Mouse (Mus musculus): ENCODE results near the gene Kdm1b.

The Kdm1b gene

GRCm38 (mm10) chr13:47043030-47043680, at the start of gene Kdm1b:
Kdm1b (plus strand) TSS chr13:47043499.
- DNase-seq (ENCODE audit: low spot score), result peak; percentile 100

GRCm38 (mm10) chr13:46997355-46997754, 45.9 kb upstream of the Kdm1b start:
- DNase-seq (ENCODE audit: low spot score), result no peak

- no peak for DNase-seq (ENCODE audit: low spot score)
Measured at GRCm38 (mm10) chr13:46999498-46999897, 43.8 kb upstream of the Kdm1b start.

- no peak for DNase-seq (ENCODE audit: low spot score)
Measured at GRCm38 (mm10) chr13:47001590-47001989, 41.7 kb upstream of the Kdm1b start.

GRCm38 (mm10) chr13:47013740-47014139, 29.6 kb upstream of the Kdm1b start:
- no peak for DNase-seq (ENCODE audit: low spot score)

- peak; percentile 73 for DNase-seq (ENCODE audit: low spot score)
Measured at GRCm38 (mm10) chr13:47014334-47015194, 28.7 kb upstream of the Kdm1b start, which contains the start of gene Nhlrc1. Nhlrc1 (minus strand) TSS chr13:47014850.

- no peak for DNase-seq (ENCODE audit: low spot score)
Measured at GRCm38 (mm10) chr13:47015195-47015501, 28.2 kb upstream of the Kdm1b start.

GRCm38 (mm10) chr13:47017259-47017658, 26.0 kb upstream of the Kdm1b start:
- DNase-seq (ENCODE audit: low spot score), result peak; percentile 22

GRCm38 (mm10) chr13:47019774-47020173, 23.5 kb upstream of the Kdm1b start:
- no peak for DNase-seq (ENCODE audit: low spot score)

GRCm38 (mm10) chr13:47020798-47021197, 22.5 kb upstream of the Kdm1b start:
- no peak for DNase-seq (ENCODE audit: low spot score)

- DNase-seq (ENCODE audit: low spot score), result no peak
Measured at GRCm38 (mm10) chr13:47030376-47031107, 12.8 kb upstream of the Kdm1b start.

GRCm38 (mm10) chr13:47033602-47034001, 9.7 kb upstream of the Kdm1b start:
- no peak for DNase-seq (ENCODE audit: low spot score)

- no peak for DNase-seq (ENCODE audit: low spot score)
Measured at GRCm38 (mm10) chr13:47037946-47038345, 5.4 kb upstream of the Kdm1b start.

- no peak for DNase-seq (ENCODE audit: low spot score)
Measured at GRCm38 (mm10) chr13:47040061-47040460, 3.2 kb upstream of the Kdm1b start.

GRCm38 (mm10) chr13:47042024-47042633, 1.2 kb upstream of the Kdm1b start:
- no peak for DNase-seq (ENCODE audit: low spot score)

GRCm38 (mm10) chr13:47043833-47044616, 726 bp downstream of the Kdm1b start:
- no peak for DNase-seq (ENCODE audit: low spot score)

- DNase-seq (ENCODE audit: low spot score), result no peak
Measured at GRCm38 (mm10) chr13:47044617-47044947, 1.3 kb downstream of the Kdm1b start, which contains the start of gene Tpmt. Tpmt (minus strand) TSS chr13:47044737.

GRCm38 (mm10) chr13:47047996-47048395, 4.7 kb downstream of the Kdm1b start:
- no peak for DNase-seq (ENCODE audit: low spot score)

GRCm38 (mm10) chr13:47050009-47050408, 6.7 kb downstream of the Kdm1b start:
- no peak for DNase-seq (ENCODE audit: low spot score)

GRCm38 (mm10) chr13:47053971-47054370, 10.7 kb downstream of the Kdm1b start:
- DNase-seq (ENCODE audit: low spot score), result no peak

GRCm38 (mm10) chr13:47056126-47056525, 12.8 kb downstream of the Kdm1b start:
- no peak for DNase-seq (ENCODE audit: low spot score)

- no peak for DNase-seq (ENCODE audit: low spot score)
Measured at GRCm38 (mm10) chr13:47056781-47057180, 13.5 kb downstream of the Kdm1b start.
